Mouse (Mus musculus) CH12.LX (cell line): ENCODE measurements around the gene Pigg. TPM values are rescaled to one million over a fixed set of nuclear protein-coding genes. Genes with fewer than 3 reads are reported as not detected.

Experiments
- DNase-seq: peaks from one replicate; pipeline ENCODE4 v3.0.0-alpha.2; 2013; ENCODE audit errors: extremely low read depth
- H3K27ac ChIP-seq: 2 replicates; pipeline ENCODE4 v1.5.1; 2012; ENCODE audit warnings: low read depth, mild to moderate bottlenecking, control low read depth, moderate library complexity; ENCODE audit not compliant: insufficient read depth
- H3K27me3 ChIP-seq: replicated peaks from 2 replicates; pipeline ENCODE3; 2012; ENCODE audit warnings: inconsistent platforms
- H3K36me3 ChIP-seq, 2 experiments: replicated peaks in 1 of 2; 2 replicates each; pipeline versions ENCODE3 to v1.6.1; 2012; ENCODE audit warnings: inconsistent platforms in 1 of 2, low read length in 1 of 2, mild to moderate bottlenecking in 1 of 2, mixed read lengths in 1 of 2, moderate library complexity in 1 of 2; ENCODE audit not compliant: control insufficient read depth in 1 of 2, insufficient read depth in 1 of 2
- H3K4me1 ChIP-seq, 2 experiments: 2 replicates each; pipeline ENCODE4 v1.6.1; 2012; ENCODE audit warnings: inconsistent platforms in 1 of 2, moderate library complexity in 1 of 2; ENCODE audit not compliant: insufficient read depth in 2 of 2, control insufficient read depth in 1 of 2
- H3K4me2 ChIP-seq: 2 replicates; pipeline ENCODE4 v1.6.1; 2012; ENCODE audit warnings: low read depth, mild to moderate bottlenecking, control low read depth; ENCODE audit not compliant: poor library complexity, insufficient read depth, severe bottlenecking
- H3K4me3 ChIP-seq, 3 experiments: fragments of 150-350 bp in 1 of 3; sonication (generic) in 1 of 3; replicated peaks in 1 of 3; 2 replicates each; pipeline versions ENCODE3 to v1.5.1; 2011 to 2012; ENCODE audit warnings: low read depth in 2 of 3, low read length in 2 of 3, mild to moderate bottlenecking in 2 of 3, moderate library complexity in 2 of 3, control low read depth in 1 of 3, improper control_type of control experiment in 1 of 3, inconsistent platforms in 1 of 3, mixed read lengths in 1 of 3; ENCODE audit not compliant: poor library complexity in 1 of 3
- H3K79me2 ChIP-seq: replicated peaks from 2 replicates; pipeline ENCODE4 v1.6.1; 2012; ENCODE audit warnings: mild to moderate bottlenecking, moderate library complexity; ENCODE audit not compliant: control insufficient read depth, poor library complexity, insufficient read depth, severe bottlenecking; ENCODE audit errors: extremely low read depth
- H3K9ac ChIP-seq: 2 replicates; pipeline ENCODE4 v1.6.1; 2012; ENCODE audit warnings: low read depth, mild to moderate bottlenecking, control low read depth, moderate library complexity; ENCODE audit not compliant: insufficient read depth
- H3K9me3 ChIP-seq: replicated peaks from 2 replicates; pipeline ENCODE3; 2012; ENCODE audit warnings: low read length, inconsistent platforms, mixed read lengths
- BHLHE40 ChIP-seq: IDR thresholded peaks from 2 replicates; pipeline ENCODE4 v1.6.1; 2011; ENCODE audit warnings: mild to moderate bottlenecking, low read depth, low read length, improper control_type of control experiment
- CHD1 ChIP-seq: IDR thresholded peaks from 2 replicates; pipeline ENCODE4 v1.6.1; 2012; ENCODE audit warnings: low read depth, low read length, improper control_type of control experiment, inconsistent platforms
- CTCF ChIP-seq, 2 experiments: IDR thresholded peaks in 1 of 2; conservative IDR thresholded peaks in 1 of 2; 2 replicates each; pipeline ENCODE4 v1.5.1; 2011 to 2012; ENCODE audit warnings: low read depth in 2 of 2, low read length in 2 of 2, improper control_type of control experiment in 1 of 2, inconsistent platforms in 1 of 2, mild to moderate bottlenecking in 1 of 2, moderate library complexity in 1 of 2
- E2F4 ChIP-seq: IDR thresholded peaks from 2 replicates; pipeline ENCODE4 v1.6.1; 2011; ENCODE audit warnings: low read depth, low read length, improper control_type of control experiment; ENCODE audit not compliant: insufficient replicate concordance
- ETS1 ChIP-seq: conservative IDR thresholded peaks from 2 replicates; pipeline ENCODE4 v1.6.1; 2012; ENCODE audit warnings: low read depth, mild to moderate bottlenecking, inconsistent platforms, low read length, improper control_type of control experiment, moderate library complexity
- KAT2A ChIP-seq: IDR thresholded peaks from 2 replicates; pipeline ENCODE4 v1.6.1; 2012; ENCODE audit warnings: low read length, improper control_type of control experiment, inconsistent platforms; ENCODE audit not compliant: insufficient replicate concordance
- MAZ ChIP-seq: IDR thresholded peaks from 2 replicates; pipeline ENCODE4 v1.6.1; 2012; ENCODE audit warnings: low read depth, mild to moderate bottlenecking, inconsistent platforms, low read length, improper control_type of control experiment, moderate library complexity
- MYC ChIP-seq: IDR thresholded peaks from 2 replicates; pipeline ENCODE4 v1.6.1; 2011; ENCODE audit warnings: low read depth, mild to moderate bottlenecking, improper control_type of control experiment, low read length
- NRF1 ChIP-seq: IDR thresholded peaks from 2 replicates; pipeline ENCODE4 v1.6.1; 2014; ENCODE audit warnings: low read depth, mild to moderate bottlenecking, inconsistent platforms, low read length, improper control_type of control experiment, moderate library complexity
- PAX5 ChIP-seq: IDR thresholded peaks from 2 replicates; pipeline ENCODE4 v1.6.1; 2012; ENCODE audit warnings: low read length, inconsistent platforms, mixed read lengths
- POLR2A ChIP-seq: IDR thresholded peaks from 2 replicates; pipeline ENCODE4 v1.6.1; 2011; ENCODE audit warnings: low read depth, mild to moderate bottlenecking, improper control_type of control experiment, low read length
- RCOR1 ChIP-seq: conservative IDR thresholded peaks from 2 replicates; pipeline ENCODE4 v1.6.1; 2012; ENCODE audit warnings: low read depth, mild to moderate bottlenecking, inconsistent platforms, low read length, improper control_type of control experiment
- TBP ChIP-seq: conservative IDR thresholded peaks from 2 replicates; pipeline ENCODE4 v1.6.1; 2011; ENCODE audit warnings: low read depth, low read length, improper control_type of control experiment
- TCF12 ChIP-seq: IDR thresholded peaks from 2 replicates; pipeline ENCODE4 v1.6.1; 2014; ENCODE audit warnings: low read depth, mild to moderate bottlenecking, inconsistent platforms, low read length, improper control_type of control experiment
- ZKSCAN1 ChIP-seq: IDR thresholded peaks from 2 replicates; pipeline ENCODE4 v1.6.1; 2012; ENCODE audit warnings: low read depth, inconsistent platforms, low read length, improper control_type of control experiment, borderline replicate concordance
- dilution Hi-C: fragments of 300-500 bp; cut with MboI; formaldehyde crosslinking; loops from 2 replicates; pipeline ENCODE4 v1.14.3; 2020; ENCODE audit warnings: low sequenced_read_pairs; ENCODE audit not compliant: extremely low pct_unique_long_range_greater_than_20kb, extremely low pct_ligation_motif_present
- in situ Hi-C: fragments of 300-500 bp; cut with MboI; formaldehyde crosslinking; loops from 3 replicates; pipeline ENCODE4 v1.14.3; 2019; ENCODE audit warnings: low sequenced_read_pairs, low pct_ligation_motif_present, low pct_unique_long_range_greater_than_20kb, mixed read lengths
- polyA plus RNA-seq: library from polyadenylated mRNA; unstranded; fragments of >175 nt; gene quantifications from 2 replicates; pipeline ENCODE4 v1.2.1, GENCODE M21; 2012; ENCODE audit warnings: low read depth; ENCODE audit not compliant: insufficient read length
- total RNA-seq, 2 experiments: library from RNA; depleted of rRNA; stranded (reverse); fragments of 300-350 nt in 1 of 2; fragments of >200 nt in 1 of 2; gene quantifications; 2 replicates each; pipeline ENCODE4 v1.2.3; 2012 to 2014

The Pigg gene
- total and polyA plus RNA-seq, 3 experiments: 6.4 to 9.8 (median 9.7) TPM

- Histone ChIP-seq H3K27me3 (no peaks in the 10 kb centered on the region), H3K4me3 (no peak overlapping the region), H3K27ac (no peak overlapping the region), H3K9ac (no peak overlapping the region), H3K9me3 (no peaks in the 10 kb centered on the region), H3K79me2 (no peaks in the 10 kb centered on the region), H3K4me2 (no peak overlapping the region), H3K36me3 (no peaks in the 10 kb centered on the region), H3K4me1 (peaks cover 2 to 23% of the 10 kb centered on the region in 2 experiments; a peak in 3 of 4 replicates)
- DNase-seq: no peak
- in situ Hi-C loops (no loop called here), dilution Hi-C loops (no loop called here)
- TF ChIP-seq CHD1 (no peak), MAZ (no peak), KAT2A (no peak), MYC (no peak), POLR2A (no peak), TBP (no peak), E2F4 (no peak), CTCF (conservative IDR thresholded peaks at IDR 0.05 in 1 of 2, IDR thresholded peaks at IDR 0.05 in 1 of 2; ENCODE audit: low read depth in 2 of 2, low read length in 2 of 2) (no peak), NRF1 (no peak), ETS1 (no peak)
These were observed 63.6 kb downstream of the Pigg start for GRCm38 (mm10) chr5:108376059-108376458.

GRCm38 (mm10) chr5:108378346-108378745 lies 65.9 kb downstream of the Pigg start:
- H3K9ac ChIP-seq: no peak overlapping the region
- DNase-seq: no peak
- dilution Hi-C loops: no loop called here
- no peak overlapping the region for H3K27ac ChIP-seq
- TF ChIP-seq ZKSCAN1: no peak
- TF ChIP-seq RCOR1: no peak
- no peak for TF ChIP-seq PAX5
- no peak for TF ChIP-seq BHLHE40
- no peak for TF ChIP-seq E2F4
- TF ChIP-seq, all 38 proteins: peak for 0
- H3K9me3 ChIP-seq: peaks cover 5% of the 10 kb centered on the region
- peaks cover 0 to 21% of the 10 kb centered on the region in 2 experiments; a peak in 2 of 4 replicates for H3K4me1 ChIP-seq
- H3K27me3 ChIP-seq: no peaks in the 10 kb centered on the region
- in situ Hi-C loops: no loop called here
- H3K36me3 ChIP-seq: no peaks in the 10 kb centered on the region
- no peaks in the 10 kb centered on the region for H3K79me2 ChIP-seq
- no peak overlapping the region; the same call in 1 of the 2 replicates for H3K4me2 ChIP-seq
- H3K4me3 ChIP-seq: no peak overlapping the region

GRCm38 (mm10) chr5:108385632-108386031 lies 73.2 kb downstream of the Pigg start:
- dilution Hi-C loops: no loop called here
- no peak overlapping the region for H3K9ac ChIP-seq
- no peak for DNase-seq
- no peak overlapping the region for H3K4me2 ChIP-seq
- no peaks in the 10 kb centered on the region for H3K79me2 ChIP-seq
- peaks cover 0 to 5% of the 10 kb centered on the region in 2 experiments; a peak in 2 of 4 replicates for H3K4me1 ChIP-seq
- peaks cover 5% of the 10 kb centered on the region for H3K9me3 ChIP-seq
- H3K36me3 ChIP-seq: no peaks in the 10 kb centered on the region
- no peaks in the 10 kb centered on the region for H3K27me3 ChIP-seq
- in situ Hi-C loops: no loop called here
- no peak overlapping the region for H3K4me3 ChIP-seq
- no peak for TF ChIP-seq ZKSCAN1
- no peak for TF ChIP-seq TCF12
- TF ChIP-seq, all 38 proteins: peak for 0
- no peak overlapping the region for H3K27ac ChIP-seq
